In genomic region chr3:31389955-31390354, GRCm38 (mm10) we compare ENCODE assay signal across 24 mouse cellular contexts.
DNase-seq lines count a peak whose midpoint lies in the region; ATAC-seq and TF ChIP-seq lines count a peak whose summit lies in the region.
"Had no signal": no experiment of that assay in that cellular context is flagged by ENCODE, and none has a peak within 500 bp of the region (broad histone marks: within the 10 kb centered on the region; RNA-seq: fewer than 3 reads in every experiment).

No protein-coding gene starts in this region.

- peak; percentile 15 for DNase-seq in kidney, postnatal 0 days (ENCODE audit: low spot score)
- DNase-seq in kidney, adult 2 months = no peak
- DNase-seq in lung, embryonic 14.5 days = peak; percentile 23
- no peak for DNase-seq in lung, postnatal 4 days
- DNase-seq in heart, postnatal 14 days = no peak
- DNase-seq: adrenal gland, adult 2 months; adrenal gland, postnatal 25 days; cerebellum, adult 11 months; cerebellum, adult 8-10 months; cerebellum, postnatal 14 days; gastrocnemius, adult 2 months; gastrocnemius, postnatal 25 days; heart, adult 18-20 months; heart, postnatal 10 days had no signal

- no peaks in the 10 kb centered on the region for H3K9me3 ChIP-seq in kidney, postnatal 0 days (replicated peaks; ENCODE audit: low read length)
- H3K9me3 ChIP-seq in lung, embryonic 14.5 days (ENCODE audit: low read depth, low read length) = no peaks in the 10 kb centered on the region
- no peaks in the 10 kb centered on the region for H3K9me3 ChIP-seq in midbrain, embryonic 13.5 days
- H3K9me3 ChIP-seq: embryonic facial prominence, embryonic 10.5 days; forebrain, embryonic 10.5 days; heart, embryonic 10.5 days; hindbrain, embryonic 10.5 days had no signal

- H3K27ac ChIP-seq in kidney, postnatal 0 days = no peak overlapping the region
- H3K27ac ChIP-seq in kidney, adult 2 months (ENCODE audit: insufficient read depth, low read depth, low read length) = no peak overlapping the region
- H3K27ac ChIP-seq in lung, embryonic 14.5 days (ENCODE audit: low read depth) = no peak overlapping the region
- H3K27ac ChIP-seq in bone marrow macrophage, adult 2 months (ENCODE audit: insufficient read depth, low read depth, low read length) = peak overlapping the region; percentile 89
- no peak overlapping the region for H3K27ac ChIP-seq in midbrain, embryonic 13.5 days
- H3K27ac ChIP-seq: embryonic facial prominence, embryonic 10.5 days; forebrain, embryonic 10.5 days; gastrocnemius, adult 2 months; heart, embryonic 10.5 days; hindbrain, embryonic 10.5 days; hindbrain, embryonic 14.5 days had no signal

- H3K36me3 ChIP-seq in kidney, postnatal 0 days (ENCODE audit: insufficient read depth, low read length) = no peaks in the 10 kb centered on the region
- H3K36me3 ChIP-seq in kidney, adult 2 months (ENCODE audit: control insufficient read depth, insufficient read depth, low read length) = no peaks in the 10 kb centered on the region
- no peaks in the 10 kb centered on the region for H3K36me3 ChIP-seq in lung, embryonic 14.5 days (ENCODE audit: insufficient read depth)
- no peaks in the 10 kb centered on the region for H3K36me3 ChIP-seq in midbrain, embryonic 13.5 days
- H3K36me3 ChIP-seq: embryonic facial prominence, embryonic 10.5 days; forebrain, embryonic 10.5 days; heart, embryonic 10.5 days; hindbrain, embryonic 10.5 days had no signal

- H3K4me2 ChIP-seq in kidney, postnatal 0 days (ENCODE audit: low read length) = no peak overlapping the region
- no peak overlapping the region for H3K4me2 ChIP-seq in lung, embryonic 14.5 days
- no peak overlapping the region for H3K4me2 ChIP-seq in midbrain, embryonic 13.5 days (replicated peaks)
- H3K4me2 ChIP-seq: hindbrain, embryonic 14.5 days had no signal

- no peak overlapping the region for H3K9ac ChIP-seq in kidney, postnatal 0 days (ENCODE audit: low read depth, low read length)
- no peak overlapping the region for H3K9ac ChIP-seq in lung, embryonic 14.5 days
- H3K9ac ChIP-seq in midbrain, embryonic 13.5 days (replicated peaks) = no peak overlapping the region
- H3K9ac ChIP-seq: hindbrain, embryonic 14.5 days had no signal

- H3K4me3 ChIP-seq in kidney, postnatal 0 days (replicated peaks; ENCODE audit: low read depth, low read length) = no peak overlapping the region
- no peak overlapping the region for H3K4me3 ChIP-seq in kidney, adult 2 months (ENCODE audit: insufficient read depth, low read depth, low read length)
- H3K4me3 ChIP-seq in lung, embryonic 14.5 days (ENCODE audit: low read depth, low read length) = no peak overlapping the region
- H3K4me3 ChIP-seq in bone marrow macrophage, adult 2 months (ENCODE audit: insufficient read depth, low read length) = no peak overlapping the region
- H3K4me3 ChIP-seq in midbrain, embryonic 13.5 days (replicated peaks) = no peak overlapping the region
- H3K4me3 ChIP-seq: embryonic facial prominence, embryonic 10.5 days; erythroblast, embryonic 14.5 days; forebrain, embryonic 10.5 days; gastrocnemius, adult 2 months; heart, embryonic 10.5 days; hindbrain, embryonic 10.5 days had no signal

- intact Hi-C loops in heart, postnatal 14 days (cut with DNase I) = no loop called here

- no peaks in the 10 kb centered on the region for H3K4me1 ChIP-seq in kidney, postnatal 0 days (replicated peaks; ENCODE audit: insufficient read depth, low read length)
- no peaks in the 10 kb centered on the region for H3K4me1 ChIP-seq in kidney, adult 2 months (ENCODE audit: control insufficient read depth, insufficient read depth, low read length)
- no peaks in the 10 kb centered on the region for H3K4me1 ChIP-seq in lung, embryonic 14.5 days (ENCODE audit: insufficient read depth)
- peaks cover 12% of the 10 kb centered on the region for H3K4me1 ChIP-seq in bone marrow macrophage, adult 2 months (ENCODE audit: control insufficient read depth, insufficient read depth, low read length)
- H3K4me1 ChIP-seq in midbrain, embryonic 13.5 days (replicated peaks) = no peaks in the 10 kb centered on the region
- H3K4me1 ChIP-seq: embryonic facial prominence, embryonic 10.5 days; forebrain, embryonic 10.5 days; heart, embryonic 10.5 days; hindbrain, embryonic 10.5 days had no signal

- TF ChIP-seq POLR2A in kidney, adult 2 months (IDR thresholded peaks at IDR 0.05; ENCODE audit: low read depth, low read length) = no peak
- TF ChIP-seq POLR2A in bone marrow macrophage, adult 2 months (IDR thresholded peaks at IDR 0.05; ENCODE audit: borderline replicate concordance, low read depth, low read length) = no peak

- WGBS in kidney, postnatal 0 days = 60% methylated on average over 2 of the region's 2 CpGs
- 38% methylated on average over 2 of the region's 2 CpGs for WGBS in kidney, adult 2 months
- WGBS in lung, embryonic 14.5 days = 56% methylated on average over 2 of the region's 2 CpGs
- 68% methylated on average over 2 of the region's 2 CpGs for WGBS in midbrain, embryonic 13.5 days

- no peak for TF ChIP-seq CTCF in kidney, postnatal 0 days (IDR thresholded peaks at IDR 0.05; ENCODE audit: low read depth)
- no peak for TF ChIP-seq CTCF in kidney, adult 2 months (conservative IDR thresholded peaks at IDR 0.05; ENCODE audit: insufficient read depth, insufficient read length, low read depth, low read length)
- TF ChIP-seq CTCF in lung, embryonic 14.5 days (IDR thresholded peaks at IDR 0.05; ENCODE audit: low read depth) = no peak
- no peak for TF ChIP-seq CTCF in bone marrow macrophage, adult 2 months (IDR thresholded peaks at IDR 0.05; ENCODE audit: low read depth, low read length)

- H3K27me3 ChIP-seq in kidney, postnatal 0 days (ENCODE audit: insufficient read depth, low read length) = no peaks in the 10 kb centered on the region
- no peaks in the 10 kb centered on the region for H3K27me3 ChIP-seq in kidney, adult 2 months (replicated peaks; ENCODE audit: control insufficient read depth, insufficient read depth, low read length)
- H3K27me3 ChIP-seq in lung, embryonic 14.5 days (ENCODE audit: insufficient read depth, low read length) = no peaks in the 10 kb centered on the region
- H3K27me3 ChIP-seq in midbrain, embryonic 13.5 days = no peaks in the 10 kb centered on the region

- ATAC-seq in kidney, postnatal 0 days (replicated peaks; ENCODE audit: low FRiP score, low read depth) = no peak
- no peak for ATAC-seq in lung, embryonic 14.5 days (ENCODE audit: insufficient read depth)
- ATAC-seq in megakaryocyte progenitor cell, adult 5-6 weeks (replicated peaks; ENCODE audit: poor library complexity) = peak; percentile 90
- no peak for ATAC-seq in midbrain, embryonic 13.5 days
- ATAC-seq: forebrain, embryonic 14.5 days had no signal

Comparison
In these comparisons a context has a peak if more than half of its experiments do, and no peak if none do; other contexts are left out.
1. DNase-seq: peak in kidney, postnatal 0 days (single experiment) and lung, embryonic 14.5 days (single experiment); none in kidney, adult 2 months (single experiment), lung, postnatal 4 days (0 of 2) and heart, postnatal 14 days (0 of 2).